Mouse (Mus musculus) myocyte (in vitro differentiated cells): ENCODE measurements at regions not wholly inside any gene's neighbourhood (a gene's known extent, or its start where the extent isn't known, plus 50 kb on each side); places are given as distances from the start of the nearest gene placed in this dataset.

Experiments used
- CEBPB ChIP-seq: IDR thresholded peaks from 2 replicates; pipeline ENCODE4 v1.6.1; 2011; ENCODE audit warnings: mild to moderate bottlenecking, moderate library complexity; ENCODE audit not compliant: poor library complexity, insufficient read depth, severe bottlenecking
- MAX ChIP-seq: IDR thresholded peaks from one replicate; pipeline ENCODE4 v1.6.1; 2011; ENCODE audit warnings: low read depth, mild to moderate bottlenecking, control low read depth
- MYOG ChIP-seq, 3 experiments: IDR thresholded peaks; one replicate each; pipeline ENCODE4 v1.6.1; 2011; ENCODE audit warnings: control low read depth in 2 of 3, low read depth in 2 of 3, mild to moderate bottlenecking in 2 of 3; ENCODE audit not compliant: insufficient read length in 2 of 3, control insufficient read depth in 1 of 3, insufficient read depth in 1 of 3
- POLR2A ChIP-seq: IDR thresholded peaks from one replicate; pipeline ENCODE4 v1.6.1; 2011; ENCODE audit warnings: low read depth, mild to moderate bottlenecking, control low read depth, moderate library complexity; ENCODE audit not compliant: insufficient read length
- REST ChIP-seq: IDR thresholded peaks from one replicate; pipeline ENCODE4 v1.6.1; 2011; ENCODE audit warnings: mild to moderate bottlenecking, control low read depth, moderate library complexity; ENCODE audit not compliant: insufficient read depth, insufficient read length
- TCF3 ChIP-seq: IDR thresholded peaks from one replicate; pipeline ENCODE4 v1.6.1; 2011; ENCODE audit warnings: low read depth, control low read depth; ENCODE audit not compliant: insufficient read length
- USF1 ChIP-seq: IDR thresholded peaks from one replicate; pipeline ENCODE4 v1.6.1; 2011; ENCODE audit warnings: low read depth, mild to moderate bottlenecking, control low read depth, moderate library complexity

GRCm38 (mm10) chr5:100982573-100982936, 137.0 kb downstream of the Gpat3 start:
- TF ChIP-seq MYOG (IDR thresholded peaks at IDR 0.05; ENCODE audit: control insufficient read depth in 1 of 3, insufficient read depth in 1 of 3, insufficient read length in 2 of 3, low read depth in 2 of 3) (no peak), POLR2A (no peak), MAX (no peak), CEBPB (no peak), TCF3 (no peak), REST (no peak), USF1 (no peak)
